Mouse (Mus musculus): Measurements from ENCODE around the gene Cntrl. TPM values are rescaled to one million over a fixed set of nuclear protein-coding genes. Genes with fewer than 3 reads are reported as not detected.
A peak's percentile ranks its signal among the peaks of the same experiment; 100 is the strongest.

Gene Cntrl
- polyA plus RNA-seq, 1 experiment from 2014 or later: 31.2 TPM

DNA sequence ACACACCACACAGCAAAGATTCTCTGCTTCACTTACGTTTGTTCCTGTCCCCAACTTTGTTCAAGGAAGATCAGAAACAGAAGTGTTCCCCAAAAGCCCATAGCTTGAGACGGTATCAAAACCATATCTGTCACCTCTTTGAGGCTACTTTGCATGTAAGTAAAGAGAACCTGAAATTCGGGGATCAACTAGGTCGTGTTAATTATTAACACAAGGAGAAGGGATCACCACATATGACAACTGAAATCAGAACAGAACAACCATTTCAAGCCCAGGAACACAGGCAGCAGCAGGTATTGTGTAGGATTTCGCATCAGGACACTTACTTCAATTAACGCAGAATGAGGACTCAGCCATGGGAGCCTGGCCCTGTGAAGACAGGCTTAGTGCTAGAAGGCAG is 8.8 kb upstream of the Cntrl start:
- Histone ChIP-seq H3K27ac (no peak overlapping the region), H3K4me3 (no peak overlapping the region), H3K9me3 (replicated peaks) (no peaks in the 10 kb centered on the region), H3K36me3 (no peaks in the 10 kb centered on the region), H3K4me1 (no peaks in the 10 kb centered on the region), H3K27me3 (ENCODE audit: low read depth, poor library complexity, severe bottlenecking) (no peaks in the 10 kb centered on the region)
- no peak for DNase-seq (ENCODE audit: low spot score)
- 90% methylated on average over 6 of the region's 6 CpGs for WGBS

DNA sequence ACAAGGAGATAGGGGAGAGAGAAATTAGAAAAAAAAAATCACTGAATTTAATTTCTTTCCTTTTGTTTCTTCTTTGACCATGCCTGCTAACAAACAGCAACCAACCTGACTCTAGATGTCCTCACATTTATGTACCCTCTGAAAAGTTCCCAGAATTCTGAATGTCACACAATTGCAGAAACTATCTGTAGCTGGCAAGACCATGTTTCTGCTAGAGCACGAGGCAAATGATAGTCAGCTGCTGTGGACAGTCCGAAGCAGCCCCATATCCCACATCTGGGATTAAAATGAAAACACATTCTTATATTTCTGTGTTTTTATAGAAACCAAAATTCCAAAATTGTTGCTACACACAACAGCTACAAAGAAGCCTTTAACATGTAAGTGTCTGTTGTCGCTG is 7.8 kb upstream of the Cntrl start, which contains the start of gene AI182371:
Gene AI182371 (minus strand): TSS at position 101 of the 400 bp plus-strand sequence.
- no peaks in the 10 kb centered on the region for H3K27me3 ChIP-seq (ENCODE audit: low read depth, poor library complexity, severe bottlenecking)
- WGBS: 93% methylated on average over 3 of the region's 3 CpGs
- H3K27ac ChIP-seq: no peak within 1 kb of the TSS
- no peaks in the 10 kb centered on the region for H3K9me3 ChIP-seq (replicated peaks)
- no peak for DNase-seq (ENCODE audit: low spot score)
- H3K36me3 ChIP-seq: no peaks in the 10 kb centered on the region
- no peak within 1 kb of the TSS for H3K4me3 ChIP-seq
- no peaks in the 10 kb centered on the region for H3K4me1 ChIP-seq

DNA sequence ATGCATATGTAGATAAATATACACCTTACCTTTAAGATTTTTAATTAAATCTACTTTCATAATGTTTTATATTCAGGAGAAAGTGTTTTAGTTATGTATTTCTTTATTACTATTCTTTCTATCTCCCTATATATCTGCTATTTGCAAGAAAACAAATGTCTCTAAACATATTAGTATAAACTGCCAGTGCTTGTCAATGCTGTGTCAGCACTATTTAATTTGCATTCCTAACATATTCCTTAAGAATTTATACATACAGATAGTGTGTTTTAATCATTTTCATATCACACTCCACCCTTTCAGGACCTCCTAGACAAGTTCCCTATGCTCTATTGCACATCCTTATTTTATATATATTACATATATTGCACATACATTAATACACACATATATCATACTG is 6.5 kb upstream of the Cntrl start:
- H3K36me3 ChIP-seq: no peaks in the 10 kb centered on the region
- no peak overlapping the region for H3K27ac ChIP-seq
- no peaks in the 10 kb centered on the region for H3K9me3 ChIP-seq (replicated peaks)
- H3K4me3 ChIP-seq: no peak overlapping the region
- no peaks in the 10 kb centered on the region for H3K4me1 ChIP-seq
- DNase-seq (ENCODE audit: low spot score): no peak
- no peaks in the 10 kb centered on the region for H3K27me3 ChIP-seq (ENCODE audit: low read depth, poor library complexity, severe bottlenecking)

DNA sequence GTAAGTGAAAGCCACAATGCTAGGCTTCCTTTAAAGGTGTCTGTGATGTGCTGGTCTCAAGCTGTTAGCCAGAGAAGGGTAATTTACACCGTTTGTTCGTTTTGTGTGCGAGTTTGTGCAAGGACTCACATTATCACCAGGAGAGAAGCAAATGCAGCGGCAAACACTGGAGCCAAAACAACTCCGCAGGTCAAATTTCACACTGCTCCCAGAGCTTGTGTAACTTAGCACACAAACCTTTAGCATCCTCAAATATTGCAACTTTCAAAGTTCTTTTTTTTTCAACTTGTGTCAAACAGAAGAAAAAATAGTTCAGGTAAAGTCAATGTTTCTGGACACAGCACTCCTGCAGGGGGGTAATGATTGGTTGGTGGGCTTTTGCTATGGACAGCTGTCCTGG is 5.7 kb upstream of the Cntrl start:
- H3K9me3 ChIP-seq (replicated peaks): no peaks in the 10 kb centered on the region
- H3K27me3 ChIP-seq (ENCODE audit: low read depth, poor library complexity, severe bottlenecking): no peaks in the 10 kb centered on the region

DNA sequence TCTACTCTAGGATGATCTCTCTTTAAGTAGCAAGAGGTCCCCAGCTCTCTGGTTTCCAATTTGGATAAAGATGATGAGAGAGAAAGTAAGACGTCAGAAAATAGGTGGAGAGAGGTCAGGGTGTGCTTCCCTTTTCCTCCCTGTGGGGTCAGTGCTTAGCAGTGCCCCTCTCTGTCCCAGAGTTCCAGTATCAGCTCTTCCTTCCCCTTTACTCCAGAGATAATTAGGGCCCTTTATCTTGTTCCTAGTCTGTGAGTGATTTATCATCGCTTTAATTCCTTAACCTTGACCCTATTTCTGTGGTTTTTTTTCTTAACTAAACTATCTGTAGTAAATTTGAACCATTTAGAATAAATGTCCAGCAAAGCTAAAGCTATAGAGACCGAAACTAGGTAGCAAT is 4.4 kb upstream of the Cntrl start:
- Histone ChIP-seq H3K9me3 (replicated peaks) (no peaks in the 10 kb centered on the region), H3K36me3 (no peaks in the 10 kb centered on the region), H3K27me3 (ENCODE audit: low read depth, poor library complexity, severe bottlenecking) (no peaks in the 10 kb centered on the region), H3K4me1 (peaks cover 9% of the 10 kb centered on the region), H3K27ac (no peak overlapping the region), H3K4me3 (no peak overlapping the region)
- 65% methylated on average over 3 of the region's 3 CpGs for WGBS
- DNase-seq (ENCODE audit: low spot score): no peak

More for the DNA sequence above, 5.7 kb upstream of the Cntrl start:
- DNase-seq (ENCODE audit: low spot score): no peak
- no peaks in the 10 kb centered on the region for H3K4me1 ChIP-seq
- 72% methylated on average over 5 of the region's 5 CpGs for WGBS
- no peak overlapping the region for H3K27ac ChIP-seq
- H3K4me3 ChIP-seq: no peak overlapping the region
- no peaks in the 10 kb centered on the region for H3K36me3 ChIP-seq

DNA sequence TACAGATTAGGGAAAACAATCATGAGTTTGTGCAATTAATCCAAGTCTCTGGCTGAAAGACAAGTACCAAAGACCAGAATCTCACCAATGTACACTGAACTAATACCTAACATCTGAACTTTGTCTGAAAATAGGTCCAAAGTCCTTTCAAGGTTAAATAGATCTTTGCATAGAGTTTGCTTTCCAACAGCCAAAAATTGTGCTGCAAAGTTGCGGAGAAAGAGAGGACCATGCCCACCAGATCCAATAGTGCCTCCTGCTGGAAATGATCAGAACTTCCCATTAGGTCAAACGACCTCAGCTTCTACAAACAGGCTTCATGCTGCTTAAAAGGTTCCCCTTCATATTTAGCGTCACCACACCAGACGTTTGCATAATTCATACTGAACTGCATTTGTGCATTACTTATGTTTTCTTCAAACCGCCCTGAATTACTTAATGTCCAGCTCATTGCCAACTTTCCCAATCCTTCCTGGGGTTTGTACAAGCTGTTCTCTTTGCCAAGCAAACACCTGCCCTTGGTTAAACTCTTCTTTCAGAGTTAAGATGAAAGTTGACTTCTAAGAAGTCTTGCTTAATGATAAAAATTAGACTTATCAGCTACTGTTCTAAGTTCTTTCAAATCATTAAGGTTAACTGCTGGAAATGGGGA is 1.2 kb upstream of the Cntrl start:
- H3K9me3 ChIP-seq (replicated peaks): no peaks in the 10 kb centered on the region
- no peaks in the 10 kb centered on the region for H3K36me3 ChIP-seq
- H3K4me1 ChIP-seq: peaks cover 12% of the 10 kb centered on the region
- H3K27me3 ChIP-seq (ENCODE audit: low read depth, poor library complexity, severe bottlenecking): no peaks in the 10 kb centered on the region
- no peak overlapping the region for H3K4me3 ChIP-seq
- 54% methylated on average over 5 of the region's 5 CpGs for WGBS
- no peak for DNase-seq (ENCODE audit: low spot score)
- H3K27ac ChIP-seq: no peak overlapping the region

DNA sequence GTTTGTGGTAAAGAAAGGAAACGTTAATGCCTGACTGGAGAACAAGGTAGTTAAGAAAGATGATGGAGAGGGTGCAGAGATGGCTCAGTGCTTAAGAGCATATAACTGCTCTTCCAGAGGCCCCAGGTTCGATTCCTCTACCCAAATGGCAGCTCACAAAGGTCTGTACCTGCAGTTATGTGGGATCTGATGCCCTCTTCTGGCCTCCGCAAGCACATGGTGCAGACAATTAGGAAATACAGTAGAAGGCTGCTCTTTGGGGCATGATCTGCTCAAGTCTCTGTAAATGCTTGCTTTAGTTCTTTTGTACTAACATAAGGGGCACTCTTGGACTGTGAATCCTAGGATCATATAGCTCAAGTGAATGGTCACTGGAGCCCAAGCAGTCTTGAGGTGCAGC is 580 bp upstream of the Cntrl start:
- 28% methylated on average over 3 of the region's 3 CpGs for WGBS
- H3K4me1 ChIP-seq: peaks cover 12% of the 10 kb centered on the region
- H3K27me3 ChIP-seq (ENCODE audit: low read depth, poor library complexity, severe bottlenecking): no peaks in the 10 kb centered on the region
- DNase-seq (ENCODE audit: low spot score): no peak
- H3K27ac ChIP-seq: peak overlapping the region; percentile 96
- peak overlapping the region; percentile 91 for H3K4me3 ChIP-seq
- peaks cover 3% of the 10 kb centered on the region for H3K36me3 ChIP-seq
- no peaks in the 10 kb centered on the region for H3K9me3 ChIP-seq (replicated peaks)

DNA sequence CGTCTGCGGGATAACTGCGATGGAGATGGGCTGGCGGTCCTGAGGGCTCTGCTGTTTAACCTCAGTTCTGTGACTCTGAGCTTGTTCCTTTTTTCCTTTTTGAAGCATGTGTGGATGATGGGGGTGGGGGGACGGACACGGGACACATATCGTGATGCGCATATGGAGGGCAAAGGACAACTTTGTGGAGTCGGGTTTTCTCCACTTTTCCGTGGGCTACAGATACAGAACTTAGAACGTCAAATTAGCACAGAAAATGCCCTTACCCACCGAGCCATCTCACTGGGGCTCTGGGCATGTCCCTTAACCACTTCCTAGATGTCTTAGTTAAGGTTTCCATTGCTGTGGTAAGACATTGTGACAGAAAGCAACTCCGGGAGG is 622 bp downstream of the Cntrl start:
- Histone ChIP-seq H3K4me3 (peak overlapping the region; percentile 91), H3K36me3 (peaks cover 6% of the 10 kb centered on the region), H3K27me3 (ENCODE audit: low read depth, poor library complexity, severe bottlenecking) (no peaks in the 10 kb centered on the region), H3K9me3 (replicated peaks) (no peaks in the 10 kb centered on the region), H3K27ac (peak overlapping the region; percentile 96), H3K4me1 (peaks cover 12% of the 10 kb centered on the region)
- WGBS: 3% methylated on average over 13 of the region's 13 CpGs
- DNase-seq (ENCODE audit: low spot score): no peak

DNA sequence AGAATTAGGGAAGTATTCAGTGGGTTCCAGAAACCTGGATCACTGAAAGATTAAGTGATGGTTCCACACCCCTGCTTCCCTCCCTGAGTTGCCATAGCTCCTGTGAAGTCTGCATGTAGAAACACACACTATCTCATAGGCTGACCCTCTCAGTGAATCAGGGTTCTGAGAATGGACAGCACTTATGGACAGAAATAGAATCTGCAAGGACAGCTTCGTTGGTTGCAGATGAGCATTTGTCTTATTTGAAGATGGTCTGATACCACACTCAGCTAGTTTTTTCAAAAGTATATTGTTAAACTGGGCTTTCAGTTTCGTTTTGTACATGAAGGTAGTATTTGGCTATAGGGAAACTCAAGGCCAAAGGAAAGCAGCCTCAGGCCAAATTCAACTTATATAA is 1.2 kb downstream of the Cntrl start:
- Histone ChIP-seq H3K27ac (no peak overlapping the region), H3K36me3 (peaks cover 6% of the 10 kb centered on the region), H3K4me3 (0 out of 2 replicates have a peak overlapping the region, but pooled peaks have one; percentile 91), H3K27me3 (ENCODE audit: low read depth, poor library complexity, severe bottlenecking) (no peaks in the 10 kb centered on the region), H3K4me1 (peaks cover 12% of the 10 kb centered on the region), H3K9me3 (replicated peaks) (no peaks in the 10 kb centered on the region)
- 80% methylated on average over 2 of the region's 2 CpGs for WGBS
- no peak for DNase-seq (ENCODE audit: low spot score)

DNA sequence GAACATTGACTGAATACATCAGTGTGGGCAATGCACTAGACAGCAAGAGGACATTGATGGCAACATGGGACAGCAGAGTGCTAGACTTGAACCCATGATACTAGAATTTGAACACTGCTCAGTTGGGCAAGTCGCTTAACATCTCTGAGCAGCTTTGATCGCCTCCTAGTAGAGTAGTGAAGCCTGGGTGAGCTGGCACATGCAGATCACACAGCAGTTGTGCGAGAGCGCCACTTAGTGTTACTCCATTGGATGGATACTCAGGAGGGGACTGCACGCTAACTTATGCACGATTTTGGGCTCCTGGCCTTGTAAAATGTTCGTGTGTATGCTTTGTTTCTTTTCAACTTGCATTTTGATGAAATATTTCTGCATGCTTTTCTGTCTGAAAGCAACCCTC is 15.4 kb downstream of the Cntrl start:
- 81% methylated on average over 7 of the region's 7 CpGs for WGBS
- Histone ChIP-seq H3K36me3 (peaks cover 33% of the 10 kb centered on the region), H3K4me1 (0 out of 2 replicates have a peak, but pooled peaks cover 2% of the 10 kb centered on the region), H3K4me3 (no peak overlapping the region), H3K27me3 (ENCODE audit: low read depth, poor library complexity, severe bottlenecking) (no peaks in the 10 kb centered on the region), H3K9me3 (replicated peaks) (no peaks in the 10 kb centered on the region), H3K27ac (no peak overlapping the region)
- DNase-seq (ENCODE audit: low spot score): no peak

DNA sequence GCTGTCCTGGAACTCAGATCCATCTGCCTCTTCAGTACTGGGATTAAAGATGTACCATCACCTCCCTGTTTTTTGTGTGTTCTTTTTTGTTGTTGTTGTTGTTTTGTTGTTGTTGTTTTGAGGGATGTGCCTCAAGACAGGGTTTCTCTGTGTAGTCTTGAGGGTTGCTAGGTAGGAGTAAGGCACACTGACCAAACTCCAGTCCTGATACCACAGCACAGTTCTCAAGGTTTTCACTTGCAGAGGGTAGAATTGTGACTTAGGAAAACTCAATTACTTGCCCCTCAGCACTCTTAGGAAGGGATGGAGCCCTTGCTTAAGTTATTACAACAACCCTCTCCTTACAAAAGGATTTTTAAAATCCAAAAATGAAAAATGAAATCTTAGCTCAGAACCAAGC is 22.2 kb downstream of the Cntrl start:
- peaks cover 12% of the 10 kb centered on the region for H3K4me1 ChIP-seq
- peak overlapping the region; percentile 89 for H3K27ac ChIP-seq
- no peak for DNase-seq (ENCODE audit: low spot score)
- no peaks in the 10 kb centered on the region for H3K9me3 ChIP-seq (replicated peaks)
- H3K4me3 ChIP-seq: peak overlapping the region; percentile 60
- no peaks in the 10 kb centered on the region for H3K27me3 ChIP-seq (ENCODE audit: low read depth, poor library complexity, severe bottlenecking)
- H3K36me3 ChIP-seq: peaks cover 40% of the 10 kb centered on the region

DNA sequence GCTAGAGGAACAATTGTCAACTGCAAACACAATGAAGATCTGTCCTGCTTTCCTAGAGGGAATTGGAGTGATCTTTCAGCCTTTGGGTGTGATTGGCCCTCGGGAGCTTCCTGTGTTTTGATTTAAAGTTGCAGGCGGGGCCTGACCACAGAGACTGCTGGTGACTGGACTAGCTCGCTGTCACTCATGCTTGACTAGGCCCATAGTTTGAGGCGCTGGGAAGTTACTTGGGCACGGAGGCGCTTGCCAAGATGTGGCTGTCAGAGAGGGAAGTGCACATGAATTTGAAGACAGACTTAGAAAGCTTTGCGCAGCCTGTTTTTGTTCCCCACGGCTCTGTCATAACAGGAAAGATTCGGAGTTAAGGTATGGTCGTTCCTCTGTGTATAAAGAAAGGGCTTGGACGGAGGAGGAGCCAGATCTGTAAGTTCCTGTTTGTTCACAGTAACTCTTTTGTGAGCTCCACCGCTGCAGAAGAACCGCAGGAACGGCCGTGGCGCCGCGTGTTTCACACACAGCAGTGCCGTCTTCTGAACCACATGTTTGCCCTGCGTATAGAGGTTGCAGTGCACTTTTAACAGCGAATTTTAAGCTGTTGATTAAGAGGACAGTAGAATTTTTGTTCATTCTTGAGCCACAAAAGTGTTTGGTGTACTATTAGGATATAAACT is 22.8 kb downstream of the Cntrl start:
- Histone ChIP-seq H3K36me3 (peaks cover 44% of the 10 kb centered on the region), H3K4me3 (peak overlapping the region; percentile 60), H3K27ac (peak overlapping the region; percentile 89), H3K4me1 (peaks cover 12% of the 10 kb centered on the region), H3K9me3 (replicated peaks) (no peaks in the 10 kb centered on the region), H3K27me3 (ENCODE audit: low read depth, poor library complexity, severe bottlenecking) (no peaks in the 10 kb centered on the region)
- DNase-seq (ENCODE audit: low spot score): peak; percentile 88
- under 1% methylated on average over 21 of the region's 21 CpGs for WGBS

DNA sequence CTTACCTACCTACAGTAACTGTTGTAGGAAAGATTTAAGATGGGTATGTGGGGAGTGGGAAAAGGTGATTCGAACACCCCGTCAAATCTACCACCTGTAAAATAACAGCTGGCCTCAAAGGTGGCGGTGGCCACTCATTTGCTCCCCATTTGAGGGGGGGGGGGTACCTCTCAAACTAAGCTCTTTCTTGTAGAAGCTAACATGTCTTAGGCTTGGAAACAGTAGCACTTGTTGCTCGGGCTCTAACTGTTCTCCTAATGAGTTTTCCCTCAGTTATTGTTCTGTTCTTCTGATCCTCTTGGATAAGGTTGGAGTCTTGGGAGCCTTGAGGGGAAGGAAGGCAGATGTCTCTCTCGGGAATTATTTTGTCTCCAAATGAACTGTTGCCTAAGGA is 23.4 kb downstream of the Cntrl start:
- Histone ChIP-seq H3K27ac (peak overlapping the region; percentile 89), H3K9me3 (replicated peaks) (no peaks in the 10 kb centered on the region), H3K4me1 (peaks cover 12% of the 10 kb centered on the region), H3K4me3 (peak overlapping the region; percentile 60), H3K27me3 (ENCODE audit: low read depth, poor library complexity, severe bottlenecking) (no peaks in the 10 kb centered on the region), H3K36me3 (peaks cover 46% of the 10 kb centered on the region)
- 13% methylated on average over 5 of the region's 5 CpGs for WGBS
- DNase-seq (ENCODE audit: low spot score): peak; percentile 34

Measured in limb, embryonic 10.5 days (tissue).